Mouse (Mus musculus) heart, postnatal 36 days (tissue): ENCODE results near the gene Olfr1355. TPM values are rescaled to one million over a fixed set of nuclear protein-coding genes. Genes with fewer than 3 reads are reported as not detected.
"Not testable (repeated sequence)": the region's sequence is repeated elsewhere in the genome, so short reads cannot be mapped to it uniquely, and the experiment has no call there.

Source experiments
- DNase-seq, 2 experiments: peaks; one replicate each; pipeline ENCODE4 v3.0.0; 2021 to 2022
- intact Hi-C: fragments of 180-260 bp; cut with DNase I; formaldehyde crosslinking; loops from one replicate; pipeline ENCODE4 v1.15.1; 2025
- total RNA-seq, 2 experiments: library from RNA; stranded (reverse); gene quantifications; 2 replicates each; pipeline ENCODE4 v1.2.3; 2021

Gene Olfr1355
- total RNA-seq, result not detected

DNA sequence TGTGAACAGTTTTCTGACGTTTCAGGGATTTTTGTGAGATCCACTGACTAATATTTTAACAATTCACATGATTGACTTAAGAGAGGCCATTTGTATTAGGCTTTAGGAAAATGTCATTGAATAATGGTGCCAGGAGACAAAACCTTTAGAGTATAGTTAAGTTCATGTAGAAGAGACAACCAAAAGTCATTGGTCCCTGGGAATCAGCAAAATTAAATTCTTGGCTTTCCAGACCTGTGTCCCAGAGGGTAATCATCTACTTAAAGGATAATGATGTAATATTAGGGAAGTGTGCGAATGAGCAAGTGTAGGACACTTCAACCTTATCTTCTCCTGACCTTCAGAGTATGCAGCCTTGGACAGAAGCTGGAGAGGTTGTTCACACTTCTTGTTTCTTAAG lies at the start of gene Olfr1355:
Gene Olfr1355 (plus strand): TSS at position 301 of the 400 bp plus-strand sequence.
- no peak for DNase-seq
- intact Hi-C loops, result no loop called here

DNA sequence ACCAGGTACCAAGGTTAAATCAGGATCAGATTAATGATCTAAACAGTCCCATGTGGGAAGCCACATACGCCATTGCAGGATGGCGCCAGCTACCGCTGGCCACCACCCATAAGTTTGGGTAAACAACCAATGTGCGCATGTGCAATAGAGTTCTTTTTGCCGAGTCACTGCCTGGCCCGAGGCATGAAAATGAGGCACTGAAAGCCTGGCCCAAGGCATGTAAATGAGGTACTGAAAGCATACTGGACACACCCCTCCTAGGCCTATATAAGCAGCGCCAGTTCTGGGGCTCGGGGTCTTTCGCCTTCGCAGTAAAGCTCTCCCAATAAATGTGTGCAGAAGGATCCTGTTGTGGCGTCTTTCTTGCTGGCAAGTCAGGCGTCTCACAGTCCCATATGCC lies 34.9 kb upstream of the Olfr1355 start:
- DNase-seq, intact Hi-C loops: not testable (repeated sequence)

DNA sequence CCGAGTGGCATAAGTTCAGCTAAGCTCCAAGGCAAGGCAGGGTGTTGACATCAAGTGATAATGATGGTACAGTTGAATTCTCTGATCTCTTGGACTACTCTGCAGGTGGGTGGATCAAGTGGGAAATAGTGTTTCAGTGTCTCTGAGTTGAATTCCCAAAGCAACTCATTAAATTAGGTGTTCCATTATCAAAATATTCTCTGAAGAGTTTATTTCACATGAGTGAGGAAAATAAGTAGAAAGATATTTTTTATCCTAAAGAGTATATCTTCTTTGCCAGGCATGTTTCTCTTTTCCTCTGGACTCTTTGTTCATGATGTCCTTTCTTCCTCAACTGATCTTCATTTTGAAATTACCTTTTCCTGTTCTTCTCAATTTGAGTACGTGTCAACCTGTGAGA lies 23.3 kb upstream of the Olfr1355 start, which contains the start of gene Olfr1356:
Gene Olfr1356 (minus strand): TSS at position 101 of the 400 bp plus-strand sequence.
- DNase-seq, result no peak
- intact Hi-C loops, result no loop called here

DNA sequence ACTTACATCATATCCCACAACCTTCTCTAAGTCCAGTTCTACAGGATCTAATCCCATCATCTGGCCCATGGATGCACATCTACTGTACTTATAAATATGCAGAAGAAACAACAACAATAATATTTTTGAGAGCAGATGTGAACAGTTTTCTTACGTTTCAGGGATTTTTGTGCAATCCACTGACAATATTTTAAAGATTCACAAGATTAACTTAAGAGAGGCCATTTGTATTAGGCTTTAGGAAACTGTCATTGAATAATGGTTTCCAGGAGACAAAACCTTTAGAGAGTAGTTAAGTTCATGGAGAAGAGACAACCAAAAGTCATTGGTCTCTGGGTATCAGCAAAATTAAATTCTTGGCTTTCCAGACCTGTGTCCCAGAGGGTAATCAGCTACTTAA lies 37.5 kb downstream of the Olfr1355 start, which contains the start of gene Olfr1354:
Gene Olfr1354 (plus strand): TSS at position 301 of the 400 bp plus-strand sequence.
- intact Hi-C loops, DNase-seq: not testable (repeated sequence)

Other genes with a start within 250 kb of the Olfr1355 start
- gene Casp14, start 157.2 kb upstream of the Olfr1355 start, total RNA-seq, result not detected
- gene Ccdc105, start 122.5 kb upstream of the Olfr1355 start, total RNA-seq, result not detected
- under 1 TPM in 1 of 2 experiments, not detected in 1; 0.30 TPM for gene Slc1a6, start 95.0 kb upstream of the Olfr1355 start, total RNA-seq
- gene Olfr1356, start 23.4 kb upstream of the Olfr1355 start, total RNA-seq, result not detected
- not detected for gene Olfr1354, start 37.6 kb downstream of the Olfr1355 start, total RNA-seq
- gene Olfr8, start 75.1 kb downstream of the Olfr1355 start, total RNA-seq, result not detected
- gene Olfr1353, start 87.8 kb downstream of the Olfr1355 start, total RNA-seq, result not detected
- not detected for gene Olfr1352, start 105.5 kb downstream of the Olfr1355 start, total RNA-seq
- gene Olfr1351, start 136.9 kb downstream of the Olfr1355 start, total RNA-seq, result not detected
- not detected for gene Olfr57, start 153.2 kb downstream of the Olfr1355 start, total RNA-seq
- 10 to 100 TPM; 12.5 to 12.8 TPM for gene 2610008E11Rik, start 222.1 kb downstream of the Olfr1355 start, total RNA-seq